Mouse (Mus musculus) liver, adult (tissue): Measurements from ENCODE around the gene Pik3ca.

Experiments
- GATA4 ChIP-seq: IDR thresholded peaks from 2 replicates; pipeline ENCODE4 v1.6.1; 2014; ENCODE audit warnings: mild to moderate bottlenecking, low read length; ENCODE audit not compliant: insufficient replicate concordance

The Pik3ca gene

DNA sequence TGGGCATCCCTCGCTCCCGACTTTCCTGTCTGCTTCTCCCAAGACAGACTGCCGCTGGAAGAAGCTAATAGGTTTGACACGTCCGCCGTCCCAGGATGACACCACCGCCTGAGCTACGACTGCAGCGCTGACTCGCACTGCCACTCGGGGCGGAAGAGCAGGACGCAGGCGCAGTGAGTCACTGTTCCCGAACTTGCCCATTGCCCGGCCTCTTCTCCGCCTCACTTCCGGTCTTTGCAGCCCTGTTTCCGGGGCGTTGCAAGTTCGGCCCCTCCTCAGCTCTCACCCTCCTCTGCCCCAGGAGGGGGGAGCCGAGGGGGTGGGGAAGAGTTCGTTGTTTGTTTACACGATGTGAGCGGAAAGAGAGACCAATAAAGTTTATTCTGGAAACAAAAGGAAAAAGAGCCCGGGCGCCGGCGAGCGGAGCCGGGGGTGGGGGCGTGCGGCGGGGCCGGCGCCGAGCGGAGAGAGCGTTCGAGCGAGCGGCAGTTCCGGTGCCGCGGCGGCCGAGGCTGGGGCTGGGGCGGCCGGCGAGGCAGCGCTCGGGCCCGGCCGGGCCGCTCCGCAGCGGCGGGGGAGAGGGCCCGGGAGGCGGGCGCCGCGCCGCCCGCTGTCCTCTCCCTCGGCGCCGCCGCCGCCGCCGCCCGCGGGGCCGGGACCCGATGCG lies 544 bp upstream of the Pik3ca start:
- no peak for TF ChIP-seq GATA4

DNA sequence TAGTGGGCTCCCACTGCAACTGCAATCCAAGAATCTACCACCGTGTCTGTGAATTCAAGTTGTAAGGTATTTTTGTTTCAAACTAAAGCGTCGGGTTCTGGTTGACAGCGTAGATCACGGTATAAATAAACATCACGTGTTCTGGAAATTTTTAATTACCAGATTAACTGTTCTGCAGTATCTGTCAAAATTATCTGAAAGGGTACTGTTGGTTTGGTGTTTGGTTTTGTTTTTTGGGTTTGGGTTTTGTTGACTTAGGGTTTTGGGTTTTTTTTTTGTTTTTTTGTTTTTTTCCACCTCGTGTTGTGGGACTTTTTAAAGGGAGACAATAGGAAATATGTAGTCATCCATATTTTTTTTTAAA lies 686 bp downstream of the Pik3ca start:
- no peak for TF ChIP-seq GATA4

DNA sequence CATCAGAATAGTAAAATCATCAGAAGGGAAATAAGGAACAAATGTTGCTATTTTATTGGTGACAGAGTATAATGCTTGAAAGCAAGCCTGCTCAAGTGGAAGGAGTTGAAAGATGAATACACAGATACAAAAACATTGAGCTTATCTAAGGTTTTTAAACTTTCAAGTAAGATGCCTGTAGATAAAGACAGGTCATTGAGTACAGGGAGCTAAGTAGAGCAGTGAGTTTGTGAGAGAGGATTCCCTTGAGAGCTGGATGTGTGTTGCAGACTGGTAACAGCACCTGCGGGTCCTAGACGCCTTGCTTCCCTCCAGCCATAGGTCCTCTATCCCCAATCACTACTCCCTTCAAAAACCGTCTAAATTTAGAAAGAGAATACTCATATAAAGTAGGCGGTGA lies 1.2 kb downstream of the Pik3ca start:
- TF ChIP-seq GATA4 = no peak

DNA sequence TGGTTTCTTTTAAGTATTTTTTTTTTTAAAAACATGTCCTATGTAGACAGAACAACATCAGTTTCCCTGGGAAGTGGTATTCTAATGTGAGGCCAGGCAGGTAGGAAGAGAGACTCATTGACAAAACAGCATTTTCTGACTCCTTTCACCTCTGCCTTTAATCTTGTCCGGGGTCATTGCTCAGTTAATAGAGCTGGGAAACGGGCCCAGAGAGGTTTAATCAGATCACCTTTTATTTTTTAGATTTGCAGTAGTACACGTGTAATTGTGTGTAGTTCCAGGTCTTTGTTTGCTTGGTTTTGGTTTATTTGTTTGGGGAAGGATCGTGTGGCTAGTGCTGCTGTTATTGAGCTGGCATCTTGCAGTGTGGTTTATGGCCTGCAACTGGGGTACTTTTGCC lies 1.9 kb downstream of the Pik3ca start:
- TF ChIP-seq GATA4 = no peak

DNA sequence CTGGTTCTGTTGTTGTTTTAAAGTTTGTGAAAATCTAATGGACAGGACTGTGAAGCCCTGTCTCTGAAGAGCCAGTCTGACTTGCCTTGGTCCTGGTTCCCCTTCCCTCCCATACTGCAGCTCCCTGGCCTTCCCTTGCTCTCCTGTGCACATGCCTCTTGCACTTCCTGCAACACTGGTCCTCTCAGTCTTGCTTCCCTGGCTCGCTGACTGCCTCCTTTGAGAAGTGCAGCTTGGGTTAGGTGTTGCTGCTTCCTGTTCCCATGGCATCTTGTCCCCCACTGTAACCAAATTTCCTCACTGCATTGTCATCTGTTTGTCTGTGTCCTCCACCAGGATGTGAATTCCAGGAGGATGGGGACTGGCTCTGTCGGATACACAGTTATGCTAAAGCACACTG lies 2.5 kb downstream of the Pik3ca start:
- TF ChIP-seq GATA4 = no peak

DNA sequence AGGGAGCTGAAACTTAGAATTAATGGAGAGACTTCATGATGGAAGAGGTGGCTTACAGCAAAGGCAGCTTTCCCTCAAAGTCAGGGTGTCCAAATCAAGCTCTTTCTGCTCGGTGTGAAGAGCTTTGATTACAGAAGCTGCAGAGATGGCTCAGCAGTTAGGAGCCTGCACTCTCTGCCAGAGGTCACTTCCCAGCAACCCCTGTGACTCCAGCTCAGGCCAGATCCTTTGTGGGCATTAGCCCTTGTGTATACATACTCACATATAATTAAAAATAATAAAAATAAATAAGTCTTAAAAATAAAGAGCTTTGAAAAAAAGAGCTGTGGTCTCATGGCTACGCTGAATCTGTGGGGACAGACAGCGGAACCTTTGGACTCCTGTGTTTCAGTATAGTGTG lies 4.1 kb downstream of the Pik3ca start:
- TF ChIP-seq GATA4 = no peak

DNA sequence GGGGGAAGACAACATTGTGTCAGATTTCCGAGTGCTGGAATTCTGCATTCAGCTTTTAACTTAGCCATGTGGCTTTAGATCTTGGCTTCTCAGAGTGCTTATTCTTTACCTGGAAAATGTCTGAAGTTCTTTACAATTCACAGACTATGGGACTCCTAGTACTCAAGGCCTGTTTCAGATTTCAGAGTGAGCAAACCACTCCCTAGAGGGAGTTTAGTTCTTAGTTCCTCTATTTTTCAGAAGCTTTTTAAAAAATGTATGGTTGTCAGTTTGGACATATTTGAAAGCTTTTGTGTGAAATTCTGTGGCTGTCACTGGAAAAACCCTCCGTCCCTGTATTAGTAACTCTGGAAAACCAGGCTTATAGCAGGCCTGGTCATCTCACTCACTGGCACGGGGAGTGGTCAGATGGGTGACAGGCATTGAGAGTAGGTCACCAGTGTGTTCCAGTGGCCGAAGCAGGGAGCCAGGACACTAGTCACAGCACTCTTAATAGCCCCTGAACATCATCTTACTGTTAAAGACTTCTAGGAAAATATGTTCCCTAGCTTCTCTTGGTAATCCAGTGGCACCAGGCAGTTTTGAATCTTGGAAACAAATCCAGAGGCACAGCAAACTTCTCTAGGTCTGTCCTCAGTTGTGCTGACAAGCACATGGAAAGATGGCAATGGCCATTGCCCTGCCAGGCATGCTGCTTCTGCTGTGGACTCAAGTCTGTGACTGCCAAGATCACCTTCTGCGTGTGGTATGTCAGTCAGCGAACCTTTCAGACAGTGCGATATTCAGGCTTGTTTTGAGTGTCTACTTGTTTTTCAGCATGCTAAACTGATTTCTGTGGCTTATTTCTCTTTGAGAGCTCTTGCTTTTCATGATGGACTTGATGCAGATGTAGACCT lies 5.8 kb downstream of the Pik3ca start:
- no peak for TF ChIP-seq GATA4

DNA sequence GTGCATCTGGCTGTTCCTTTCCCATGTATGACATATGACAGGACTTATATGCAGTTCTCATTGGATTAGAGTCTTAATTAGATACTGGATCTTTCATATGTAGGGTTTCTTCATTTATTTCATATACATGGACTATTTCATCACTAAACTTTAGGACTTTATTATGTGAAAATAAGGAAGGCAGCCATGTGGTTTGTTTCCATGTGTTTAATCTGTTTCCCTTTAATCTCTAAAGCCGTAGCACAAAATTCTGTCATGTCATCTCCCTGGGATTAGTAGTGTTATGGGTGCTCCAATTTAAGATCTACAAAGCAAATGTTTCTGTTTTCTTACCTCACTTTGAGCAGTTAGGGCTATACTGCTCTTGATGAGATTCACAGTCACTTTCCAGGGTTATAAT lies 8.2 kb downstream of the Pik3ca start:
- no peak for TF ChIP-seq GATA4

DNA sequence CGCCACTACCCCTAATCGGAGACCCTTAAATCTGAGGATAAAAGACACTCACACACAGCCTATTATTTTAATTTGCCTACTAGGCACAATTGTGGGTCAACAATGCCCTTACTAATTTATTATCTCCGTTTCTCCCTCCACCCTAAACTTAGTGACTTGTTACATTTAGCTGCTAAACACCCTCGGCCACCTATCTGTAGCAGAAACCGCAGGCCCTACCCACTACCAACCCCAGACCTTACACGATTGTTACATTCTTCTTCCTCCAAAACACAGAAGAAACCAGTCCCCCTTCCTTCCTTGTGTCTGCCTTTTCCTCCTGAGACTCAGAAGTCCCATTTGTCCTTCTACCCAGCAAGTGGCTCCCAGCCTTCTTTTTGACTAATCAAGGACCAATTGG lies 9.3 kb downstream of the Pik3ca start:
- TF ChIP-seq GATA4 = no peak

DNA sequence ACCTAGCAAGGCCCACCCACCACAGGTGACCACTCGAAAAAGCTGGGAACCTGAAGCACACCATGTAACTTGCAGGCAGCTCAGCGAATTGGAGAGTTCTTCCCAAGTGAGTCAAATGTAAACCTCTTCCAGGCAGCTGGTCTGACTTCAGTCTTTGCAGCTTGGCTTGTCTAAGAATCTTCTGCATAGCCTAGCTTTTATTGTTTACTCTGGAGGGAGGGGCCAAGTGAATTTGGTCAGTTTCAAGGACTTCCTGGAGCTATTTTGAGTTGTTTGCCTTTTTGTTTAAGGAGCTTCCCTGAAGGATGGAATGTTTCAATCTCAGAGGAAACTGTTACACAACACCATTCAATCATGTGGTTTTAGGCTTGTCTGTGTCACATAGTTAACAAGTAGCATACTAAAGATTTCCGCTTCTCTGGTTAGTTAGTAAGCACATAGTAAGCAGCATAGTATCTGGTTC lies 11.4 kb downstream of the Pik3ca start:
- TF ChIP-seq GATA4 = no peak

DNA sequence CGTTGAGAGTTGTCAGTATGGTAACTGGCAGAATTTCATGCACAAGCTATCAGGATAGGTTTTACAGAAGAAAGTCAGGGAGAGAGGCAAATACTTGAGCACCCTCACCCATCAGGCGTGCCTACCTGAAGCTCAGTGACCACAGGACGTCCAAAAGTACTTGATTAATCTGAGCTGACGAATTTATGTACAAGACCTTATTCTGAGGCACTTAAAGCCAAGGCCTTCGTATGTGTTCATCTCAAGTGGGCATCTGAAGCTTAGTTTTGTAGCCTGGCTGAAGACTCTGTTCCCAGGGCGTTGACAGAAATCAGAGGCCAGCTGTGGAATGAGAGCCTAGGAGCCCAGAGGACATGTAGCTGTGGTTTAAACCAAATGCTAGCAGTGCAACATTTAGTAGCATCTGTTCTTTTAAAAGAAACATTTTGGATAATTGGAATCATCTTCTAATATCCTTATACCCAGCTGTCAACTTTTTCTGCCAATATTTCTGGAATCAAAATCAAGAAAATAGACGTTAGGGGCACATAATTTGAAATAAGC lies 15.1 kb downstream of the Pik3ca start:
- no peak for TF ChIP-seq GATA4

DNA sequence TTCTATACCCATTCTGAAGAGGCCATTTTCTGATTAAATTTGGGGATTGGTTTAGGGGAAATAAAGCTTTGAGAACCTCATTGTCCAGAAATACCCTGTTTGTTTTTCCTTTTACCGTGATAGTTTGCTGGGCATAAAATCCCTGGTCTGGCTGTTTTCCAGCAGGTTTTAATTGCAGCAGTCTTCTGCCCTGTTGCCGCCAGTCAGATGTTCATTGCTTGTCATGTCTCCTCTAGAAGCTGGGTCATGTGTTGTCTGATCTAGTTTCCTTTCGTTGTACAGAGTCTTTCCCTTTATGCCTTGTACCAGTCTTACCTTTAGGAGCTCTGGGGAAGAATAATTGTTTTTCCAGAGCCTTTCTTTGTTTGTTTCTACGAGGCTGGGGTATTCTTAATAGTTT lies 16.9 kb downstream of the Pik3ca start:
- TF ChIP-seq GATA4 = no peak

DNA sequence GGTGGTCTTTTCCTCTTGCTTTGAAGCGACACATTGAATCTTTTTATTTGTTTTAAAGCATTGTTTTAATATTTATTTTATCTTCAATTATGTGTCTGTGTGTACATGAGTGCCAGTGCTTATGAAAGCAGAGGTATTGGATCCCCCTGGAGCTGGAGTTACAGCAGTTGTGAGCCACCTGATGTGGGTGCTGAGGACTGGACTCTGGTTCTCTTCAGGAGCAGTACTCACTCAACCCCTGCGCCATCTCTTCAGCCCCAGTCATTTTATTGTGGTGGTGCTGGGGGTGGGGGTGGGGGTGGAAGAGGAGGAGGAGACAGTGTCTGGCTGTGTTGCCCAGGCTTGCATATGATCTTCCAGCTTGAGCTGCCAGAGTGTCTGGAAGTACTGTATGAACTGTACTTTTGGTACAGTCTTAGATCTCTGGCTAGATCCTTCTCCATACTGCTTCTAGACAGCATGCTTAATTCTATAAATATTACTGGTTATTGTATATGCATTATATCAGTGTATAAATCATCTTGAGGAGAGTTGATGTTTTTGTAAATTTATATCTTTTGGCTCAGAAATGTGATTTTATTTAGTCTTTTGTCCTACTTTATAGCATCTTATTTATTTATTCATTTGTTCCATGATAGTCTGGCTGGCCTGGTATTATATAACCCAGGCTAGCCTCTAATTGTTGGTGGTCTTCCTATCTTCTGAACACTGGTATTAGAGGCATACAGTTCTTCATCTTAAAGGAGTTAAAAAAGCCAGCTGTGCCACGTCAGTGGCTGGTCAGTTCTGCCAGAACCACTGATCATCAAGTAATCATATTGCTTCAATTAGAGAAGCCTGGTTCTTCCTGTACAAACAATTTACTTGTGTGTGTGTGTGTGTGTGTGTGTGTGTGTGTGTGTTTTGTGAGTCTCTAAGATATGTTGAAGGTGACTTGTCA lies 18.2 kb downstream of the Pik3ca start:
- TF ChIP-seq GATA4 = no peak

DNA sequence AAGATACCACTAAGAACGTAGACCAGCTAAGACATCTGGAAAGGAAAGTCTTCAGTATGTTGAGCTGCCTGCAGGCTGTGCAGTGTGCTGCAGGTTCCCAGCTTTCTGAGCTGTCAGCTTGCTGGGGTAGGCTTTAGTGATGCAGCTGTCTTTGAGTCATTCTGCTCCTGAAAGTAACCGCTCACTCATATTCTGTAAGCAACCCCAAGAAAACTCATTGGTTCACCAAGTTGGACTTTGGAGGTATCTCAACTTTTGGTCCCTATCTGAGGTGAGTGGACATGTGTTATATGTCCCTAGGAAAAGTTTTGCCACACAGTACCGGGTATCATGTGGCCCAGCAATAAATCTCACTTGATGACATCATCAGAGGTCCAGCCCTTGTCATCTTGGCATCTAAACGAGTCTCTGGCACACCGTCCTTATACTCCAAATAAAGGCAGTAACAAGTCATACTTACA lies 20.3 kb downstream of the Pik3ca start:
- no peak for TF ChIP-seq GATA4

DNA sequence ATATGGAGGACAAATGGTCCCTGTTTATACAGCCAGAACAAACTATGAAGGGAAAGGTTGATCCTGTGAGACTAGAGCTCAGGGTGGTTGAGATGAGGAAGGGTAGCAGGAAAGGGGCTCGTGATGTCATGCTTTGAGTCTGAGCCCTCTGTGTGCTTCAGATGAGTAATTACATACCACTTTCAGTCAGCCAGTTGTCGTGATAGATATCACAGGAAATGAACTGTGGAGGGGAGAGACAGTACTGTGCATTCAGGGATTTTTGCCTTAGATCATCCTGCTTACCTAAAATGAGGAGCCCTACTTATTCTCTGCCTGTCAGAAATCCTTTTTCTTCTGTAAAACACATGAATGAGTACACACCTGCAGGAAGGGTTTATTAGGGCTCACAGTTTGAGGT lies 22.4 kb downstream of the Pik3ca start:
- no peak for TF ChIP-seq GATA4
